Mouse (Mus musculus) midbrain, embryonic 10.5 days (tissue): ENCODE results near the gene Klhl29. TPM values are rescaled to one million over a fixed set of nuclear protein-coding genes. Genes with fewer than 3 reads are reported as not detected.

Source experiments
- DNase-seq: peaks from one replicate; pipeline ENCODE4 v3.0.0-alpha.2; 2017; ENCODE audit warnings: low spot score
- H3K27ac ChIP-seq: fragments of 300-500 bp; sonication (generic); replicated peaks from 2 replicates; pipeline ENCODE4 v1.5.1; 2016; ENCODE audit warnings: mild to moderate bottlenecking
- H3K27me3 ChIP-seq: fragments of 300-500 bp; sonication (generic); 2 replicates; pipeline ENCODE4 v1.6.1; 2016; ENCODE audit warnings: low read depth, mild to moderate bottlenecking; ENCODE audit not compliant: poor library complexity, severe bottlenecking
- H3K36me3 ChIP-seq: fragments of 300-500 bp; sonication (generic); 2 replicates; pipeline ENCODE4 v1.6.1; 2016; ENCODE audit warnings: mild to moderate bottlenecking, moderate library complexity
- H3K4me1 ChIP-seq: fragments of 300-500 bp; sonication (generic); 2 replicates; pipeline ENCODE4 v1.6.1; 2016
- H3K4me3 ChIP-seq: fragments of 300-500 bp; sonication (generic); 2 replicates; pipeline ENCODE4 v1.5.1; 2016; ENCODE audit warnings: mild to moderate bottlenecking, moderate library complexity
- H3K9me3 ChIP-seq: fragments of 300-500 bp; sonication (generic); replicated peaks from 2 replicates; pipeline ENCODE4 v1.6.1; 2016; ENCODE audit warnings: mild to moderate bottlenecking
- WGBS: fragments of 180-500 bp; shearing (Covaris S2); methylation state at CpG from one replicate; pipeline ENCODE4 v1.1.7; 2016; 5-methylcytosine and 5-hydroxymethylcytosine counted together
- polyA plus RNA-seq: library from polyadenylated mRNA; unstranded; fragments of >200 nt; fragmentation: Nextera tagmentation; extraction: Ambion mirVana; gene quantifications from 2 replicates; pipeline ENCODE4 v1.2.1, GENCODE M21; 2016

The Klhl29 gene
- polyA plus RNA-seq, 1 experiment from 2014 or later: 0.85 TPM

DNA sequence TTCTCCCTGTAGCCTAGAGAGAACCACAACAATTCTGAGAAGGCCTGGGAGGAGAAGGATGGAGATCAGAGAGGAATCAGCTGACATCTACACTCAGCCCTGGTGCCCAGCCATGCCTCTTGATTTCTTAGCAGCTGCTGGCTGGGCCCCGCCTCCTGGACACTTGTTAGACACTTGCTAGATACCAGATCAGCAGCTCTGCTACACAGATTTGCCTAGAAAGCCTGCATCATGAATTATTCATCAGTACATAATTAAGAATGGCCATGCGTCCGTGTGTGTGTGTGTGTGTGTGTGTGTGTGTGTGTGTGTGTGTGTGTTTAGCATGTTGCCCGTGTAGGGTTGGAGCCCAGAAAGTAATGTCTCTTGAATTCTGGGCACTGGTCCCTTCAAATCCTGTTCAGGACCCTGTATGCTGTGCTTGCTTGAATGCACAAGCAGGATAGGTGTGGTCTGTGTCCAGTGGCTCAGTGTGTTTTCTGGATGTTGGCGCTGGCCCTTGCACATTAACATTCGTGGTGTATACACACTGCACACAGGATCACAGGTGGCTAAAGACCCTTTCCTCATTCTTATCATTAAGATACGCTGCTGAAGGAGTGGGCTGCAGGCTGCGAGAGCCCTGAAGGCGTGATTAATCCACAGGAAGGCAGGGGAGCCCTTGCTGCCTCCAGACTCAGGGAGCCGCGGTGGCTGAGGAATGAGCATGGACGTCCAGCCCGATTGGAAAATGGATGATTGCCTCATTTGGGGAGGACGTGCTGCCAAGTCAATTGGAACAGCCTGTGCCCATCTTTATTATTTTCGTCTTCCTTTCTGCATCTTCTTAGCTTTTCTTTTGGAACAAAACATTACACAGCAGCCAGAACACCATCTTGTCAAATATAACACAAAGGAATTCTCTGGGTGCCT lies 159.4 kb downstream of the Klhl29 start:
- no peak overlapping the region for H3K4me3 ChIP-seq
- H3K4me1 ChIP-seq: peaks cover 59% of the 10 kb centered on the region
- H3K9me3 ChIP-seq: no peaks in the 10 kb centered on the region
- 62% methylated on average over 15 of the region's 15 CpGs for WGBS
- no peaks in the 10 kb centered on the region for H3K36me3 ChIP-seq
- peak; percentile 53 for DNase-seq
- no peaks in the 10 kb centered on the region for H3K27me3 ChIP-seq
- H3K27ac ChIP-seq: peak overlapping the region; percentile 65

DNA sequence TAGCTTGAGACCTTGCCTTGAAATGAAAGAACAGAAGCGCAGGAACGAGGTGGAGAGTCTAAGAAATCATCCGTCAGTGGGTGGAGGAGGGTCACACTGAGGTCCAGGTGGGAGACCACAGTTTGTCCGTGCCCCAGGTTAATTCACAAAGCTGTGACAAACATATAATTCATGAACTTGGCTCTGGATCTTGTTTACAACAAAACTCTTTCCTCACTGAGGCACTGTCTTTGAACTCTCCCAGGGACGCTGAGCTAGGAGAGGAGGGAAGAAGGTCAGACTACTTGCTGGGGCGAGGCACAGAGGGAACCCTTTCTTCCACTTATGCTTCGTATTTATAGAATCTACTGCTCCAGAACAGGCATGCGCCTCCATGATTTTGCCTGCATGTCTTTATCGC lies 161.2 kb downstream of the Klhl29 start:
- Histone ChIP-seq H3K4me1 (peaks cover 63% of the 10 kb centered on the region), H3K36me3 (no peaks in the 10 kb centered on the region), H3K27me3 (no peaks in the 10 kb centered on the region), H3K9me3 (no peaks in the 10 kb centered on the region), H3K27ac (no peak overlapping the region; the same call in 1 of the 2 replicates), H3K4me3 (no peak overlapping the region)
- 89% methylated on average over 9 of the region's 9 CpGs for WGBS
- DNase-seq: no peak

DNA sequence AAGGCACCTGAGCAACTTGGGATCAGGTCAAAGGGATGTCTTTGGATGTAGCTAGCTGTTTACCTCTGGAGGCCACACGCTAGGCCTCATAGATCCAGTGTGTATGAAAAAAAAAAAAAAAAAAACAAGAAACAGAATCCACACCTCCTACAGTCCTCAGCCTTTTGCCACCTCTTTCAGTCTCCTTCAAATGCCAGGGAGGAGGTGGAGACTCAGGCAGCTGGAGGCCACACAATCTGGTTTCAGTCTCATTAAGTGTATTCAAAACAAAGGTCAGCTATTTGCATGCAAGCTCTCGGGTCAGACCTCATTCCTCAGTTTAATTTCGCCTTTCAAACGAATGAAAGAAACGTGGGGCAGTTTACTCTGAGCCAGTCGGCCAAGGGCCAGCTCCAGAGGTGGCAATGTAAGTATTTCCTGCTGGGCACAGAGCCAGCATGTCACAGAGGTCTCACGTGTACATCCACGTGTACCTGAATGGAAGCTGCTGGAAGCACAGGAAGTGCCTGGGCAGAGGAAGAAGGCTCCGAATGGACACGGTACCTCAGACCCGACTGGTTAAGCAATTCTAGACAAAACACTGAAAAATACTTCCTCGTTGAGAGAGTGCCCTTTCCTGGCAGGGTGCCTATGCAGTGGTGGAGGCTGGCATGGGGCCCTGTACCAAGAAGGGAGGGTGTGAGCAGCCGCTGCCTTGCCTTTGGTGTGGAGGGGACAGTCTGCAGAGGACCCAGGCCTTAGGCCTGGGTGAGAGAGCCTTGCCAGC lies 162.0 kb downstream of the Klhl29 start:
- Histone ChIP-seq H3K27ac (peak overlapping the region; percentile 17; the same call in 1 of the 2 replicates), H3K9me3 (no peaks in the 10 kb centered on the region), H3K27me3 (no peaks in the 10 kb centered on the region), H3K36me3 (no peaks in the 10 kb centered on the region), H3K4me3 (no peak overlapping the region), H3K4me1 (peaks cover 69% of the 10 kb centered on the region)
- WGBS: 43% methylated on average over 13 of the region's 13 CpGs
- DNase-seq: no peak

DNA sequence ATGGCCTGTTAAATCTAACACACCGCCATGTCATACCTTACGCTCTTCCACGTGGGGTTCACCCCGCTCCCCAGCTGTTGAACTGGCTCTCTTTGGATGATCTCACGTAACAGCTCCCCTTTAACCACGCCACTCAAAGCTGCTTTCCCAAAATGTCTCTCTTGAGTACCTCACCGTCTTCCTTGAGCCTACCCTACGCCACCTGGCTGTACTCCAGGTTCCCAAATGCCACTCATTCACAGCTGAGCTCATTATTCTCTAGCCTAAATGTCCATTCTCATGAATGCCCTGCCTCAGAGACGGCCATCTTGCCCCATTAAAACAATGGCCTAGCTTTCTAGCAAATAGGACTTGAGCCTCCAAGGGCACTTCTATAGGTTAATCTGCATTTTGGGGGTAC lies 163.6 kb downstream of the Klhl29 start:
- Histone ChIP-seq H3K4me1 (peaks cover 62% of the 10 kb centered on the region), H3K27ac (no peak overlapping the region), H3K4me3 (no peak overlapping the region), H3K27me3 (no peaks in the 10 kb centered on the region), H3K36me3 (no peaks in the 10 kb centered on the region), H3K9me3 (no peaks in the 10 kb centered on the region)
- DNase-seq: no peak
- 92% methylated on average over 9 of the region's 9 CpGs for WGBS

DNA sequence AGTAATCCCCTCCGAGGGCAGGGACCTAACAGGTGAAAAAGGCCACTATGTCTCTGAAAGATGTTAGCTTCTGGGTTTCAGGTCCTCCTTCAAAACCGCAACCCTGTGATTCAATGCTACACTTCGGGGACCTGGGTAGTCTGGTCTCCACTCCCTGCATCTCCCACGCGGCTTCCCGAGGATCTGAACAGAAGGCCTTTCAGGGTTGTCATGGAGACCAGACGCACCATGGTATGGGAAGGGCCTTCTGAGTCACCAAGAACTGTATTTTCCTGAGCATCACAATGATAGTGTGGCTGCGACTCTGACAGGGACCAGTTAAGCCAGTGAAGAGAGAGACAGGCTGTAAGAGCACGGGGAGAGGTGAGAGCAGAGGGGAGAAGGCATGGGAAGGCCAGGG lies 164.7 kb downstream of the Klhl29 start:
- Histone ChIP-seq H3K27ac (0 out of 2 replicates have a peak overlapping the region, but pooled peaks have one; percentile 18), H3K27me3 (no peaks in the 10 kb centered on the region), H3K4me1 (peaks cover 51% of the 10 kb centered on the region), H3K4me3 (no peak overlapping the region), H3K9me3 (no peaks in the 10 kb centered on the region), H3K36me3 (no peaks in the 10 kb centered on the region)
- no peak for DNase-seq
- whole genome bisulfite sequencing: 62% methylated on average over 9 of the region's 9 CpGs

DNA sequence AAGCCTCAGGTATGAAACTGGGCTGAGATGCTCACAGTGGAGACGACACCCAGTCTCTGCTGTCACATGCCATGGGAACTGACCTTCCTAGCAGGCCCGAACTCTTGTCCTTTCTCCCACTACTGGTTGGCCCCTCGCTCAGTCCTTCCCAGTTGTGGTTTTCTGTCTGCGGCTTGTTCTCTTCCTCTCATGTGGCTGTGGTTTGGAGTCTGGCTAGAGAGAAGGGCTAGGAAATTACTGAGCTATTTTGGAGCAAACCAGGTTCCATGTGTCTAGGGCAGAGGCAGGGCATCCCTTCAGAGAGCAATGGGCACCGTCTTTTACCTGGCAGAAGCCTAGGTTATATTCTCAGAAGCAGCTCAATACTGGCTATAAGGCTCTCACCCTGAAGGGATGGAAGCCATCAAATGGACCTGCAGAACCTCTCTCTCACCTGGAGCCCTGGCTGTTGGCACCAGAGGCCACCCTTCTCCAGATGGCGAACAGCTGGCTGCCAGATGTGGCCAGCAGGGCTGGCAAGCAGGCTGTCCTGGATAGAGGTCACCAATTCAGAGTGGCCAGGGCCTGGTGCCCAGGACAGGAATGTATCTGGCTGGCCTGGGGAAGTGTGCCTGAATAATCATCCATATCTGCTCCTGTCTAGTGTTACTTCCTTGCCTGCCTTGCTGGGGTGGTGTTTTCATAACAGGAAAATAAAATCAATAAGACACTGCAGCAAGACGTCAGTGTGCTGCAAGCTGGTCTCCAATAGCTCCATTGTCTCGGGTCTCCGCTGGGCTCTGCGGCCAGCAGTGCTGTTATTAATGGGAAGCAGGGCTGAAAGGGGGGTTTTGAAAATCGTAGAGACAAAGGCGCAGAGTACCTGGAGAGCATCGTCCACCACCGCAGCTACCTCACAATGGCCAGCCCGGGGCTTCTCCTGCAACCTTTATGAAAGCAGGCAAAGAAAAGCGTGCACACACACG lies 167.3 kb downstream of the Klhl29 start:
- H3K4me1 ChIP-seq: peaks cover 39% of the 10 kb centered on the region
- peak overlapping the region; percentile 72 for H3K27ac ChIP-seq
- 75% methylated on average over 17 of the region's 17 CpGs for WGBS
- H3K9me3 ChIP-seq: no peaks in the 10 kb centered on the region
- no peaks in the 10 kb centered on the region for H3K36me3 ChIP-seq
- H3K4me3 ChIP-seq: no peak overlapping the region
- DNase-seq: no peak
- H3K27me3 ChIP-seq: no peaks in the 10 kb centered on the region

DNA sequence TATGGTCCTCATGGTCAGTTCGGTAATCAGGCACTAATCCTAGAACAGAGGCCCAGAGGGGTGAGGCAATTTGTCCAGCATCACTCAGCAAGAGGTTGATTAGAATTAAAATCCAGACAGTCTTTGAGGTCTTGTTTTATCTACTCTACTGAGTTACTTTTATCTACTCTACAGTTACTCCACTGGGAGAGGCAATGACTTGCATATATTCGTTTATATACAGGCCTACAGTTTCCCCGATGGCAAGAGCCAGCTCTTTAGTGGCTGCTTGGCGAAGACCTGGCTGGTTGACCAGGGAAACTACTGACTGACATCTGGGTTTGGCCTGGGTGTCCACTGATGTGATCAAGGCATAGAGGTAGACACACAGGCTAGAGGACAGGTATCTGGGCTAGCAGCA lies 168.3 kb downstream of the Klhl29 start:
- Histone ChIP-seq H3K36me3 (no peaks in the 10 kb centered on the region), H3K9me3 (no peaks in the 10 kb centered on the region), H3K27ac (no peak overlapping the region), H3K27me3 (no peaks in the 10 kb centered on the region), H3K4me1 (peaks cover 37% of the 10 kb centered on the region), H3K4me3 (no peak overlapping the region)
- DNase-seq: no peak
- 94% methylated on average over 4 of the region's 4 CpGs for WGBS

DNA sequence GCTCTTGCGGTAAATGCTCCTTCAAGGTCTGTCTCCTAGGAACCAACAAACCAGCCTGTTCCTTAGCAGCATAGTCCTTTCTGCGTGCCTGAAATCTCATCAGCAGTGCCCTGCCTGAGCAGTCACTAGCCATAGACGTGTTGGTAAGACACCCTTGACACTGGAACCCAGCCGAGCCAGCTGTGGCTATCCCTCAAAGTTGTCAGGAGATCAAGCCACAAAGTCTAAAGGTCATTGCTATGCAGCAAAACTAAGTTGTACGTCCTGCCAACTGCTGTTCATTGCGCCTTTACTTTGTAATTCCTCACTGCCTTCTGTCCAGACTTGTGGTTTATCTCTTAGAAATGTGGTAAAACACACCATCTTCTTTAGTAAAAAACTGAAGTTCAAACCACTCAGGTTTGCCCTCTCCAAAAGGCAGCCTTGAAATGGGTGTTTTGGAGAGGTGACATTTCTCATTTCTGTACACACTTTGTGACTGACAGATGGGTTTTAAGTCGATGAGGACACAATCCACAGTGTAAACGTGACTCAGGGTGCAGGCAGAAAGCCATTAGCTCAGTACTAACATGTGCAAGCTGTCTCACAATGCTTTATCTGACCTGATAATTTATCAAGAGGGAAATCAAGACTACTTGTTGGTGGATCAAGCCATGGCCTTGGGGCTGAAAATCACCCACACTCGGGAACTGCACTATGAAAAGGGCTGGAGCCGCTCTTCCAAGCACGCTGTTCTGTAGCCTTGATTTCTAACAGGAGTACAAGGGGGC lies 171.2 kb downstream of the Klhl29 start:
- Histone ChIP-seq H3K4me1 (peaks cover 20% of the 10 kb centered on the region), H3K27ac (no peak overlapping the region), H3K9me3 (no peaks in the 10 kb centered on the region), H3K36me3 (no peaks in the 10 kb centered on the region), H3K27me3 (no peaks in the 10 kb centered on the region), H3K4me3 (no peak overlapping the region)
- DNase-seq: no peak
- 85% methylated on average over 11 of the region's 11 CpGs for WGBS

DNA sequence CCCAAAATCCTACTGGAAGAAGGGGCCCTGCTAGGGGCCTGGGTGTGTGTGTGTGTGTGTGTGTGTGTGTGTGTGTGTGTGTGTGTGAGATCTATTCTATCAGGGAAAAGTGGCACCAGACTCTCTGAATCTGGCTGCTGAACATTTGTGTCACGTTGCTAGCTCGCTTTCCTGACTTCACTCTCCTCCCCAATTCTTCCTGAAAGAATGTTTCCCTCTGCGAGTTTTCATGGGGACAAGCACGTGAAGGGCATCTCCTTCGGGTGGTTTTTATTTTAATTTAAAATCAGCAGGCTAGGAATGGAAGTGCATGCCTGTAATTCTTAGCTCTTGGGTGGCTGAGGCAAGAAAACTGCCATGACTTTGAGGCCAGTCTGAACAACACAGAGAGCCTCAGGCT lies 172.1 kb downstream of the Klhl29 start:
- Histone ChIP-seq H3K4me1 (peaks cover 14% of the 10 kb centered on the region), H3K27me3 (no peaks in the 10 kb centered on the region), H3K9me3 (no peaks in the 10 kb centered on the region), H3K4me3 (no peak overlapping the region), H3K36me3 (no peaks in the 10 kb centered on the region), H3K27ac (no peak overlapping the region)
- DNase-seq: no peak
- 83% methylated on average over 5 of the region's 5 CpGs for WGBS

DNA sequence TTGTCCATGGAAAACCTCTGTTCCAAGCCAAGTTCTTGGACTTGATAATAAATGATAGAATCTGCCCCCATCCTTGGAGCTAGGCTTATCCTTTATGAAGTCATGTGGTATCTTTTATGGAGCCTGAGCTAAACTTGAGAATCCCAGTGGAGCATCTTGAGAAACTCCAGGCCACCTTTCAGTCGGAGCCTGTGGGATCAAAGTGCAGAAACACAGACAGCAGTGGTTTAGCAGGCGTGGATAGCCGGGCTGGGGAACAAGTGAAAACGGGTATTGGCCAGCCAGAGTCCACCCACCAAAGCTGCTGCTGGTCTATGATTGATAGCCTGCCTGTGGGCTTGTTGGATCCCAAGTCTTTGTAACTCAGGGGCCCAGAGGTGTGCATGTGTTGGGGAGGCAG lies 177.2 kb downstream of the Klhl29 start:
- DNase-seq: no peak
- peaks cover 9% of the 10 kb centered on the region for H3K4me1 ChIP-seq
- no peak overlapping the region for H3K4me3 ChIP-seq
- no peaks in the 10 kb centered on the region for H3K27me3 ChIP-seq
- H3K27ac ChIP-seq: no peak overlapping the region
- H3K9me3 ChIP-seq: no peaks in the 10 kb centered on the region
- 80% methylated on average over 4 of the region's 4 CpGs for WGBS
- H3K36me3 ChIP-seq: no peaks in the 10 kb centered on the region

DNA sequence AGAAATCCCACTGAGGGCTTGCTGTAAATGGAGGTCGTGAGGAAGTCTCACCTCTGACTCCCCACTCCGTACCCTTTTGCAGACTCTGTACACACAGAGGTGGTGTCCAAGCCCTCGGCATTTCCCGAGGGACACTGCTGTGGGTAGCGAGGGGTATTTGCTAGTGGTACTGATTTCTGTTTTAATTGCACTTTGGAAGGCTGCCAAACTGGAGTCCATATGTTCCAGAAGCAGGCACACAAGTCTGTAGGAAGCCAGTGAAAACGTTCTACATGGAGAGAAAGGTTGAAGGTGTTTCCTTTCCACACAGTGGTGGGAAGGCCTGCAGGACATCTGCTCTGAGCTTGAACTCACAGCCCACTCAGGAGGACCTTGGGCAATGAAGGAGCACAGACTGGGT lies 181.3 kb downstream of the Klhl29 start:
- 82% methylated on average over 6 of the region's 6 CpGs for WGBS
- DNase-seq: no peak
- H3K4me1 ChIP-seq: peaks cover 45% of the 10 kb centered on the region
- no peak overlapping the region for H3K4me3 ChIP-seq
- H3K27me3 ChIP-seq: no peaks in the 10 kb centered on the region
- H3K27ac ChIP-seq: no peak overlapping the region
- no peaks in the 10 kb centered on the region for H3K9me3 ChIP-seq
- H3K36me3 ChIP-seq: no peaks in the 10 kb centered on the region

DNA sequence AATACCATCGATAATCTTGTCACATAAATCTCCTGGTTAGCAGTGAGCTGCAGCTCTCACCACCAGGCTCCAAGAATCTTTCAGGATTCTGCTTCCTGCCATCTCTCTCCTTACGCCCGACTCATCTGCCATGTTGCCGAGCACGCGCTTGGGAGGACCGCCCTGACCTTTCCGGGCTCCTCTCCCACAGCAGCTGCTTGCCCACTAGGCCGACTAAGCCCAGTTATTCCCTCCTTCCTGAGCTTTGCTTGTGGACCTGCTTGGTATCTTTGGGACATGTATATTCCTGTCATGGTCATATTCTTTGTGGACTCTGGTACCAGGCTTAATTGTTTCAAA lies 183.1 kb downstream of the Klhl29 start:
- DNase-seq: no peak
- Histone ChIP-seq H3K4me3 (no peak overlapping the region), H3K27ac (peak overlapping the region; percentile 82), H3K36me3 (no peaks in the 10 kb centered on the region), H3K27me3 (no peaks in the 10 kb centered on the region), H3K4me1 (peaks cover 61% of the 10 kb centered on the region), H3K9me3 (no peaks in the 10 kb centered on the region)
- 67% methylated on average over 9 of the region's 9 CpGs for WGBS
